In the genomic region with DNA sequence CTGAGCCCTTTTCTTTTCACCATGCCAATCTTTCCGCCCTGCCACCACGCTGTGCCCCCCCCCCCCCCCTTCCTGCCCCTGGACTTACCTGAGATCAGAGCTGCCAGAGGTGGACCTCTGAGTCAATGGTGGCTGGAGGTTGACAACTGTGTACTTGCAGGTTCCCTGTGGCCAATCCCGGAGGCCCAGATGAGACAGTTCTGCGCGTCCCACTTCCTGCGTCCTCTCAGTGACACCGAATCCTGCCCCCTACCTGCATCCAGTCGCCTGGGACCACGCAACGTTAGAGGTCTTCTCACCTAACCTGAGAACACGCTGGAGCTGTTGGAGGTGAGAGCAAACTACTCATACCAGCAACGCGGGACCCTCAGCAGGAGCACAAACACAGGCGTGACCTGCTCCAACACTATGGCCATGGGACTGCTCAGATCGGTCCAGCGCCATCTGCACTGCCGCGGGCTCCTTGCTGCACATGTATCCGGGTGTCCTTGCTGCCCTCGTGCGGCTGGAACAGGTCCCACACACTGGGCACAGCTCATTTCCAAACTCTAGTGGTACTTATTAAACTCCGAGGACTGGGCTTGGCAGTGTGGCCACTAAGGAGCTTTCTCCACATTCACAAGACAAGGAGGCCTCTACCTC, we compare ENCODE assay signal across 9 mouse cellular contexts. TPM values are rescaled to one million over a fixed set of nuclear protein-coding genes. Genes with fewer than 3 reads are reported as not detected.
DNase-seq lines count a peak whose midpoint lies in the region; ATAC-seq lines count a peak whose summit lies in the region.
"Had no signal": no experiment of that assay in that cellular context is flagged by ENCODE, and none has a peak within 500 bp of the region (broad histone marks: within the 10 kb centered on the region; RNA-seq: fewer than 3 reads in every experiment).

Gene Olfr658, minus strand, starts transcription at position 465 of the 642 bp plus-strand sequence.

- H3K4me3 ChIP-seq in intestine, embryonic 15.5 days (replicated peaks), result peak within 1 kb of the TSS; percentile 18; the same call in 1 of the 2 replicates

- H3K9ac ChIP-seq in intestine, embryonic 15.5 days, result no peak within 1 kb of the TSS

- H3K27me3 ChIP-seq in intestine, embryonic 15.5 days (replicated peaks), result no peaks in the 10 kb centered on the region

- no peaks in the 10 kb centered on the region for H3K9me3 ChIP-seq in intestine, embryonic 15.5 days

- DNase-seq in cerebellum, adult 11 months, result peak; percentile 4
- peak; percentile 23 to 24 for DNase-seq in cerebellum, postnatal 4 days (ENCODE audit: low spot score in 2 of 2)
- DNase-seq in left cerebral cortex, postnatal 4 days, result peak; percentile 46
- peak; percentile 7 for DNase-seq in spleen, adult 12 weeks (ENCODE audit: low spot score)

- H3K27ac ChIP-seq in intestine, embryonic 15.5 days, result no peak within 1 kb of the TSS
- H3K27ac ChIP-seq: macrophage had no signal

- no peaks in the 10 kb centered on the region for H3K36me3 ChIP-seq in intestine, embryonic 15.5 days

- WGBS in intestine, embryonic 15.5 days, result 19% methylated on average over 21 of the region's 22 CpGs

- H3K4me2 ChIP-seq in intestine, embryonic 15.5 days (replicated peaks), result peak within 1 kb of the TSS; percentile 52

- no peaks in the 10 kb centered on the region for H3K4me1 ChIP-seq in intestine, embryonic 15.5 days (replicated peaks)

- no peak for ATAC-seq in cerebellum, adult (ENCODE audit: insufficient number of reproducible peaks, low FRiP score, low TSS enrichment)
- peak; percentile 100 for ATAC-seq in granulocyte monocyte progenitor cell, adult 5-6 weeks (replicated peaks; ENCODE audit: poor library complexity, severe bottlenecking)
- ATAC-seq in intestine, embryonic 15.5 days, result peak; percentile 90
- ATAC-seq in megakaryocyte-erythroid progenitor cell, adult 5-6 weeks (replicated peaks; ENCODE audit: low FRiP score, low TSS enrichment, poor library complexity, severe bottlenecking), result peak; percentile 100

- intact Hi-C loops in left cerebral cortex, postnatal 4 days (cut with DNase I), result no loop called here

RNA-seq across cellular contexts. Expression of gene Olfr658, which starts in this region (rescaled TPM):
- total RNA-seq in granulocyte monocyte progenitor cell, adult 5-6 weeks (2014; fragmentation: Nextera tagmentation), result 0.13 TPM in 1 of 2 replicates, not detected in the other
- total RNA-seq in granulocyte monocyte progenitor cell, adult 5-6 weeks (2017), result 0.17 and 0.36 TPM in 2 replicates
- 0.08 TPM in 1 of 2 replicates, not detected in the other for polyA plus RNA-seq in intestine, embryonic 15.5 days (2015; fragmentation: Nextera tagmentation; extraction: Ambion mirVana)
- total RNA-seq in left cerebral cortex, postnatal 4 days (2021), result not detected
- total RNA-seq in megakaryocyte-erythroid progenitor cell, adult 5-6 weeks (2014; fragmentation: Nextera tagmentation), result 0.67 TPM in 1 of 2 replicates, not detected in the other
- not detected in 2 replicates for total RNA-seq in megakaryocyte-erythroid progenitor cell, adult 5-6 weeks (2017)
- polyA plus RNA-seq: macrophage had no signal

Comparison
In these comparisons a context has a peak if more than half of its experiments do, and no peak if none do; other contexts are left out.
1. Peak in ATAC-seq in granulocyte monocyte progenitor cell, adult 5-6 weeks; RNA of the gene not detected or under 1 TPM.
2. Peak in ATAC-seq, H3K4me3 ChIP-seq and H3K4me2 ChIP-seq in intestine, embryonic 15.5 days; RNA of the gene not detected or under 1 TPM.
3. Peak in DNase-seq in left cerebral cortex, postnatal 4 days; RNA of the gene not detected or under 1 TPM.
4. Peak in ATAC-seq in megakaryocyte-erythroid progenitor cell, adult 5-6 weeks; RNA of the gene not detected or under 1 TPM.